Mouse (Mus musculus): ENCODE measurements around the gene Magi1. TPM values are rescaled to one million over a fixed set of nuclear protein-coding genes. Genes with fewer than 3 reads are reported as not detected.

Magi1 gene
- total and polyA plus RNA-seq, 3 experiments: not detected

DNA sequence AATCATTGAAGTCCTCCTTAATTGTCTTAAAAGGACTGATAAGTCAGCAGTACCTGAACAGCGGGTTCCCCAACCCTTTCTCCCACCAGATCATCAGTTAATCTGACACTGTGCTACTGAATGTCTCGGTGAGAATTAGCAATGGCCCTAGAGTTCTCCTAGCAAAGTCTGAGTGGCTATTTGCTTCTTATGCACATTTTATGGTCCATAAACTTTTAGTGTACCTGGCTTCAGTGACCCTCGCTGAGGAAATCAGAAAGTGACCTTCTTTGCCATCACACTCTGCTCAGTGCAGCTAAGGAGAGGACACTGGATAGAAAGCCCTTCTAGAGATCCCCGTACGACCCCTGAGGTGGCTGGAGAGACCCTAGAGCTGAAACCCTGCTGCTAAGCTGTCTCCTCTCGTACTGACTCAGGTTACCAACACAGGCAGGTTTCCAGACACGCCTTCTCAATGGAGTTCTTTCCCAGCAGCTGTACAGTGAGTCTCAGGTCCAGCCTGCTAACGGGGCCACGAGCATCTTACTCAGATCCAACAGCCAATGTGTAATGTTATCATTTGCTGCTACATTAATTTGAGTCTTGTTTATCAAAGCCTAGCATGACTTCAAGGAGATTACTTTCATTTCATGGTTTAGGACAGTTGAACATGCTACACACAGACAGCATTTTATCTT lies 461.4 kb downstream of the Magi1 start:
- H3K36me3 ChIP-seq (ENCODE audit: control insufficient read depth in 1 of 2, insufficient read depth in 2 of 2, low read length in 2 of 2): no peaks in the 10 kb centered on the region
- H3K9ac ChIP-seq (ENCODE audit: control insufficient read depth, low read depth, low read length, poor library complexity, severe bottlenecking): no peak overlapping the region
- H3K9me3 ChIP-seq (replicated peaks; ENCODE audit: insufficient read depth, low read length): no peaks in the 10 kb centered on the region
- H3K79me2 ChIP-seq (ENCODE audit: control insufficient read depth, insufficient read depth, low read length, poor library complexity): no peaks in the 10 kb centered on the region
- no peak for TF ChIP-seq SMC3 (IDR thresholded peaks at IDR 0.05; ENCODE audit: low read depth, low read length)
- TF ChIP-seq ZMIZ1 (IDR thresholded peaks at IDR 0.05; ENCODE audit: low read depth, low read length): no peak
- TF ChIP-seq CHD2 (IDR thresholded peaks at IDR 0.05; ENCODE audit: low read length): no peak
- no peak for TF ChIP-seq CHD1 (IDR thresholded peaks at IDR 0.05; ENCODE audit: low read depth, low read length)
- TF ChIP-seq MXI1 (IDR thresholded peaks at IDR 0.05; ENCODE audit: low read depth, low read length): no peak
- no peak for TF ChIP-seq ELF1 (IDR thresholded peaks at IDR 0.05; ENCODE audit: low read depth, low read length)
- no peak for TF ChIP-seq POLR2AphosphoS5 (IDR thresholded peaks at IDR 0.05; ENCODE audit: borderline replicate concordance, low read depth, low read length)
- TF ChIP-seq CTCF (IDR thresholded peaks at IDR 0.05 in 2 of 3, conservative IDR thresholded peaks at IDR 0.05 in 1 of 3; ENCODE audit: control insufficient read depth in 1 of 3, insufficient read depth in 1 of 3, low read depth in 2 of 3, low read length in 3 of 3, poor library complexity in 1 of 3, severe bottlenecking in 1 of 3): no peak
- no peak for TF ChIP-seq ETS1 (IDR thresholded peaks at IDR 0.05; ENCODE audit: low read depth, low read length)
- TF ChIP-seq HCFC1 (IDR thresholded peaks at IDR 0.05; ENCODE audit: low read depth, low read length): no peak
- TF ChIP-seq TCF12 (IDR thresholded peaks at IDR 0.05; ENCODE audit: low read depth, low read length): no peak
- TF ChIP-seq TBP (IDR thresholded peaks at IDR 0.05; ENCODE audit: low read depth, low read length): no peak
- no peak for TF ChIP-seq ZKSCAN1 (IDR thresholded peaks at IDR 0.05; ENCODE audit: low read depth, low read length)
- no peak for TF ChIP-seq ZC3H11A (IDR thresholded peaks at IDR 0.05; ENCODE audit: low read depth, low read length)
- no peak for DNase-seq (ENCODE audit: low read depth, low spot score)
- no peak overlapping the region for H3K27ac ChIP-seq (ENCODE audit: control insufficient read depth, low read depth, low read length)
- H3K27me3 ChIP-seq (ENCODE audit: control insufficient read depth in 1 of 2, insufficient read depth in 2 of 2, low read length in 2 of 2): no peaks in the 10 kb centered on the region
- H3K4me3 ChIP-seq (ENCODE audit: control insufficient read depth in 1 of 2, insufficient read depth in 1 of 2, low read depth in 2 of 2, low read length in 2 of 2): no peak overlapping the region
- no peaks in the 10 kb centered on the region for H3K4me1 ChIP-seq (ENCODE audit: control insufficient read depth in 1 of 2, insufficient read depth in 2 of 2, low read length in 2 of 2)

DNA sequence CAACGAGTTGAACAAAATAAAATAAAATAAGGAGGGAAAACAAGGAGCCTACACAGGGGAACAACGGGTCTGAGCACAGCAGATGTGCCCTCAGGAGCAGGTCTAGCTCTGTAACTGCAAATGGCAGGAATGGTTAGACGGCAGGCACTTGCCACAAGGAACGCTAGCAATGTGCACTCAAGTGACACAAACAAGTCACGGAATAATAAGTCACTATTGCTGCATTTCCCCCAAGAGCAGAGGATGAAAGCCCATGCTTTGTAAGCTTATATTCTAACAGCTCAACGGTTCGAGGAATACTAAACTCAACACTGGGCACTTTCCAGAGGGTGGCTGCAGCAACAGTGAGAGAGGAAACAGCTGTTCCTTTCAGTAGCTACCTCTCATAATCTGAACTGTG lies 462.2 kb downstream of the Magi1 start:
- TF ChIP-seq ELF1 (IDR thresholded peaks at IDR 0.05; ENCODE audit: low read depth, low read length): no peak
- no peak for DNase-seq (ENCODE audit: low read depth, low spot score)
- Histone ChIP-seq H3K27me3 (ENCODE audit: control insufficient read depth in 1 of 2, insufficient read depth in 2 of 2, low read length in 2 of 2) (no peaks in the 10 kb centered on the region), H3K27ac (ENCODE audit: control insufficient read depth, low read depth, low read length) (no peak overlapping the region), H3K9me3 (replicated peaks; ENCODE audit: insufficient read depth, low read length) (no peaks in the 10 kb centered on the region), H3K4me3 (ENCODE audit: control insufficient read depth in 1 of 2, insufficient read depth in 1 of 2, low read depth in 2 of 2, low read length in 2 of 2) (no peak overlapping the region), H3K4me1 (ENCODE audit: control insufficient read depth in 1 of 2, insufficient read depth in 2 of 2, low read length in 2 of 2) (no peaks in the 10 kb centered on the region), H3K36me3 (ENCODE audit: control insufficient read depth in 1 of 2, insufficient read depth in 2 of 2, low read length in 2 of 2) (no peaks in the 10 kb centered on the region), H3K9ac (ENCODE audit: control insufficient read depth, low read depth, low read length, poor library complexity, severe bottlenecking) (no peak overlapping the region), H3K79me2 (ENCODE audit: control insufficient read depth, insufficient read depth, low read length, poor library complexity) (no peaks in the 10 kb centered on the region)

GRCm38 (mm10) chr6:93819888-93820287 lies 463.8 kb downstream of the Magi1 start:
- H3K9ac ChIP-seq (ENCODE audit: control insufficient read depth, low read depth, low read length, poor library complexity, severe bottlenecking): no peak overlapping the region
- H3K4me3 ChIP-seq (ENCODE audit: control insufficient read depth in 1 of 2, insufficient read depth in 1 of 2, low read depth in 2 of 2, low read length in 2 of 2): no peak overlapping the region
- H3K79me2 ChIP-seq (ENCODE audit: control insufficient read depth, insufficient read depth, low read length, poor library complexity): no peaks in the 10 kb centered on the region
- no peaks in the 10 kb centered on the region for H3K27me3 ChIP-seq (ENCODE audit: control insufficient read depth in 1 of 2, insufficient read depth in 2 of 2, low read length in 2 of 2)
- no peaks in the 10 kb centered on the region for H3K4me1 ChIP-seq (ENCODE audit: control insufficient read depth in 1 of 2, insufficient read depth in 2 of 2, low read length in 2 of 2)
- DNase-seq (ENCODE audit: low read depth, low spot score): no peak
- H3K36me3 ChIP-seq (ENCODE audit: control insufficient read depth in 1 of 2, insufficient read depth in 2 of 2, low read length in 2 of 2): no peaks in the 10 kb centered on the region
- H3K27ac ChIP-seq (ENCODE audit: control insufficient read depth, low read depth, low read length): no peak overlapping the region
- no peaks in the 10 kb centered on the region for H3K9me3 ChIP-seq (replicated peaks; ENCODE audit: insufficient read depth, low read length)
- TF ChIP-seq ETS1 (IDR thresholded peaks at IDR 0.05; ENCODE audit: low read depth, low read length) (no peak), CHD2 (IDR thresholded peaks at IDR 0.05; ENCODE audit: low read length) (no peak), BHLHE40 (IDR thresholded peaks at IDR 0.05; ENCODE audit: borderline replicate concordance, low read depth, low read length) (no peak), TAL1 (IDR thresholded peaks at IDR 0.05; ENCODE audit: low read length) (no peak), RAD21 (IDR thresholded peaks at IDR 0.05; ENCODE audit: low read depth, low read length) (no peak), USF2 (IDR thresholded peaks at IDR 0.05; ENCODE audit: borderline replicate concordance in 1 of 2, insufficient read depth in 1 of 2, low read depth in 1 of 2, low read length in 2 of 2) (no peak), GABPA (IDR thresholded peaks at IDR 0.05; ENCODE audit: low read depth, low read length) (no peak), ZNF384 (IDR thresholded peaks at IDR 0.05; ENCODE audit: low read depth, low read length) (no peak), UBTF (IDR thresholded peaks at IDR 0.05; ENCODE audit: borderline replicate concordance, insufficient read depth, low read depth, low read length) (no peak), NRF1 (IDR thresholded peaks at IDR 0.05; ENCODE audit: insufficient read depth, low read depth, low read length, poor library complexity, severe bottlenecking) (no peak), SMC3 (IDR thresholded peaks at IDR 0.05; ENCODE audit: low read depth, low read length) (no peak), USF1 (IDR thresholded peaks at IDR 0.05; ENCODE audit: low read depth, low read length) (no peak), POLR2AphosphoS2 (IDR thresholded peaks at IDR 0.05; ENCODE audit: low read length) (no peak), EP300 (IDR thresholded peaks at IDR 0.05; ENCODE audit: low read depth in 1 of 2, low read length in 2 of 2) (no peak)

All from MEL (cell line).